Mouse (Mus musculus) midbrain, postnatal 0 days (tissue): Measurements from ENCODE around the gene Galnt10. TPM values are rescaled to one million over a fixed set of nuclear protein-coding genes. Genes with fewer than 3 reads are reported as not detected.

Experiments
- ATAC-seq: fragments of 200-750 bp; cut with Nextera tagmentation; 2 replicates; pipeline ENCODE4 v1.8.0; 2017; ENCODE audit warnings: moderate number of reproducible peaks, mild to moderate bottlenecking, moderate TSS enrichment, moderate library complexity; ENCODE audit not compliant: low FRiP score
- DNase-seq: peaks from one replicate; pipeline ENCODE4 v3.0.0-alpha.2; 2015; ENCODE audit warnings: low spot score
- H3K27ac ChIP-seq: fragments of 300-500 bp; sonication (generic); 2 replicates; pipeline ENCODE4 v1.5.1; 2014; ENCODE audit warnings: low read depth, mild to moderate bottlenecking, low read length, mixed read lengths
- H3K27me3 ChIP-seq: fragments of 300-500 bp; sonication (generic); 2 replicates; pipeline ENCODE4 v1.6.1; 2014; ENCODE audit warnings: low read length, control low read depth, mixed read lengths; ENCODE audit not compliant: insufficient read depth
- H3K36me3 ChIP-seq: fragments of 300-500 bp; sonication (generic); 2 replicates; pipeline ENCODE4 v1.6.1; 2014; ENCODE audit warnings: low read length, control low read depth, mixed read lengths; ENCODE audit not compliant: insufficient read depth
- H3K4me1 ChIP-seq: fragments of 300-500 bp; sonication (generic); 2 replicates; pipeline ENCODE4 v1.6.1; 2014; ENCODE audit warnings: mild to moderate bottlenecking, control low read depth, antibody characterized with exemption, low read length, mixed read lengths; ENCODE audit not compliant: insufficient read depth
- H3K4me2 ChIP-seq: fragments of 300-500 bp; sonication (generic); 2 replicates; pipeline ENCODE4 v1.6.1; 2014; ENCODE audit warnings: low read depth, mild to moderate bottlenecking, low read length, mixed read lengths; ENCODE audit not compliant: poor library complexity, severe bottlenecking
- H3K4me3 ChIP-seq: fragments of 300-500 bp; sonication (generic); 2 replicates; pipeline ENCODE4 v1.5.1; 2014; ENCODE audit warnings: low read depth, mild to moderate bottlenecking, low read length, moderate library complexity
- H3K9ac ChIP-seq: fragments of 300-500 bp; sonication (generic); replicated peaks from 2 replicates; pipeline ENCODE4 v1.6.1; 2014; ENCODE audit warnings: mild to moderate bottlenecking, low read length, moderate library complexity, mixed read lengths; ENCODE audit not compliant: poor library complexity, severe bottlenecking
- H3K9me3 ChIP-seq: fragments of 300-500 bp; sonication (generic); 2 replicates; pipeline ENCODE4 v1.6.1; 2016; ENCODE audit warnings: low read length, control low read depth
- CTCF ChIP-seq: IDR thresholded peaks from 2 replicates; pipeline ENCODE4 v1.5.1; 2016; ENCODE audit warnings: antibody characterized with exemption, mild to moderate bottlenecking
- WGBS: fragments of 180-500 bp; shearing (Covaris S2); extraction: QIAGEN DNeasy Blood & Tissue Kit; methylation state at CpG from one replicate; pipeline ENCODE4 v1.1.7; 2014; 5-methylcytosine and 5-hydroxymethylcytosine counted together
- polyA plus RNA-seq: library from polyadenylated mRNA; unstranded; fragments of >200 nt; fragmentation: Nextera tagmentation; extraction: Ambion mirVana; gene quantifications from 2 replicates; pipeline ENCODE4 v1.2.1, GENCODE M21; 2015
- total RNA-seq: library from RNA; depleted of rRNA; stranded (reverse); fragments of >200 nt; gene quantifications from 2 replicates; pipeline ENCODE4 v1.2.3, GENCODE M21; 2014

Gene Galnt10
- total and polyA plus RNA-seq, 2 experiments from 2014 or later, result 11.8 to 26.0 TPM

DNA sequence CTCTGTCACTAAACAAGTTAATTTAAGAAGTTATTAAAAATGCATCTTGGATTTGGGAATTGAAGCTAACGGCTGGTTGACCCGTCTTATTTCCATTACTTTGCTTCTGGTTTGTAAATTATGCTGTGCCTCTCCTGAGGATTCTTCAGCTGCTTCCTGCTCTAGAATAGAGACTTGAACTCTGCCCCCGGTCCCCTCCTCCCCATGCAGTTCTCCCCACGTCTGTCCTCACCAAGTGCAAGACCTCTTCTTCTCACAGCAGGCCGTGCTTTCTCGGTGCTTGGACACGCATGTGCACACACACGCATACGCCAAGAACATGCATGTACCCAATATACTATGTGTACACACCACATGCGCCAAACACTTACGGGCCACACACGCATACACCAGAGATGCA is 18.0 kb downstream of the Galnt10 start:
- Histone ChIP-seq H3K9ac (no peak overlapping the region), H3K4me1 (no peaks in the 10 kb centered on the region), H3K27me3 (no peaks in the 10 kb centered on the region), H3K4me2 (no peak overlapping the region), H3K9me3 (no peaks in the 10 kb centered on the region), H3K4me3 (no peak overlapping the region), H3K36me3 (no peaks in the 10 kb centered on the region), H3K27ac (no peak overlapping the region)
- WGBS, result 75% methylated on average over 12 of the region's 12 CpGs
- TF ChIP-seq CTCF, result no peak
- ATAC-seq, result no peak
- no peak for DNase-seq

DNA sequence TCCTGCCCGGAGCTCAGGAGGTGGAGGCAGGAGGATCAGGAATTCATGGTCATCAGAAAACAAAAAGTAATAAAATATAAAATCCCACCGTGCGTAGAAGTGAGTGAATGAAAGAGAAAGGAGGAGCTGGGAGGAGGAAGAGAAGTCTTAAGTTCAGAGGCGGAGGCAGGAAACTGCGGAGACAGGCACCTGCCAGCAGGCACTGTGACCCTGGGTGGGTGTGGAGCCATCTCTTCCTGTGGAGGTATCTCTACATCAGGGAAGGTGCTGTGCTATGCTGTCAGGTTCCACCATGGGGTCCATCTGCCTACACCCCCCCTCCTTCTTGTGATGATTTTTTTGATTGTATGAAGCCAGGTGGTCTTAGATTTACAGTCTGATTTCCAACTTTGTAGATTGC is 19.5 kb downstream of the Galnt10 start:
- Histone ChIP-seq H3K27ac (no peak overlapping the region), H3K4me1 (no peaks in the 10 kb centered on the region), H3K4me2 (no peak overlapping the region), H3K9me3 (no peaks in the 10 kb centered on the region), H3K36me3 (no peaks in the 10 kb centered on the region), H3K27me3 (no peaks in the 10 kb centered on the region), H3K4me3 (no peak overlapping the region), H3K9ac (no peak overlapping the region)
- TF ChIP-seq CTCF, result no peak
- 82% methylated on average over 5 of the region's 5 CpGs for WGBS
- ATAC-seq, result no peak
- no peak for DNase-seq

DNA sequence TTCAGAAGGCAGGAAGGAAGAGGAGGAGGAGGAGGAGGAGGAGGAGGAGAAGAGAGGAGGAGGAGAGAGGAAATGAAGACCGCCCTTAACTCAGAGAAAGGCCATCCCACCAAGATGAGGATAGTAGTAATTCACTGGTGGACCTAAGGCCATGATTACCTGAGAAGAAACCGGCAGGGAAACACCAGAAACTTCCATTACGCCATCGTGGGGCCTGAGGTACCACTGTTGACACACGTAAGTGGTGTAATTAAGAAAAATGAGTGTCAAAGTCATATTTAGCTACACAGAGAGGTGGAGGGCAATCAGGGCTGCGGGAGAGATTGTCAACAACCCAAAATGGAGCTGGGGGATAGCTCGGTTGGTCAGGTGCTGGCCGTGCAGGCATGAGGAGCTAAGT is 23.0 kb downstream of the Galnt10 start:
- no peaks in the 10 kb centered on the region for H3K36me3 ChIP-seq
- no peaks in the 10 kb centered on the region for H3K27me3 ChIP-seq
- no peaks in the 10 kb centered on the region for H3K9me3 ChIP-seq
- no peak for TF ChIP-seq CTCF
- H3K4me3 ChIP-seq, result no peak overlapping the region
- no peak overlapping the region for H3K4me2 ChIP-seq
- ATAC-seq (no peak), DNase-seq (no peak)
- H3K4me1 ChIP-seq, result no peaks in the 10 kb centered on the region
- H3K27ac ChIP-seq, result no peak overlapping the region
- WGBS, result 96% methylated on average over 8 of the region's 8 CpGs
- no peak overlapping the region for H3K9ac ChIP-seq

DNA sequence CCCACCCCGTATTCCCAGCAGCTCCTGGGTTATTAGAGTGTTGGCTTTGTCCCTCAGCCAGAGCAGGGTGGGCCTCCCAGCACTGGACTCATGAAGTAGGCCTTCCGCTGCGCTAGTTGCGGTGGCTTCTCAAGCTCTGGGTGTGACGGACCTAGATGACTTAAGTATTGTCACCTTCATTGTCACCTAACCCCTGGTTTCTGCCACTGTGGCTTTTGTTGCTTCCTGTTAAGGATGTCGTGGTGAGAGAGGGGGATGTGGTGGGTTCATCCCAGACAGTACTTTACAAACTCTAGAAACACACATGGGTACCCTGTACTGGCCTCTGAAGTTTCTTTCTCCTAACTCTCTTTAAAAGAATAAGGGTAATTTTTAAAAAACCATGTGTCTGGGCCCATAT is 24.3 kb downstream of the Galnt10 start:
- no peak for TF ChIP-seq CTCF
- H3K4me2 ChIP-seq, result no peak overlapping the region
- H3K9me3 ChIP-seq, result no peaks in the 10 kb centered on the region
- ATAC-seq (no peak), DNase-seq (no peak)
- 89% methylated on average over 5 of the region's 6 CpGs for WGBS
- no peak overlapping the region for H3K9ac ChIP-seq
- no peak overlapping the region for H3K27ac ChIP-seq
- H3K4me3 ChIP-seq, result no peak overlapping the region
- no peaks in the 10 kb centered on the region for H3K27me3 ChIP-seq
- no peaks in the 10 kb centered on the region for H3K36me3 ChIP-seq
- no peaks in the 10 kb centered on the region for H3K4me1 ChIP-seq

DNA sequence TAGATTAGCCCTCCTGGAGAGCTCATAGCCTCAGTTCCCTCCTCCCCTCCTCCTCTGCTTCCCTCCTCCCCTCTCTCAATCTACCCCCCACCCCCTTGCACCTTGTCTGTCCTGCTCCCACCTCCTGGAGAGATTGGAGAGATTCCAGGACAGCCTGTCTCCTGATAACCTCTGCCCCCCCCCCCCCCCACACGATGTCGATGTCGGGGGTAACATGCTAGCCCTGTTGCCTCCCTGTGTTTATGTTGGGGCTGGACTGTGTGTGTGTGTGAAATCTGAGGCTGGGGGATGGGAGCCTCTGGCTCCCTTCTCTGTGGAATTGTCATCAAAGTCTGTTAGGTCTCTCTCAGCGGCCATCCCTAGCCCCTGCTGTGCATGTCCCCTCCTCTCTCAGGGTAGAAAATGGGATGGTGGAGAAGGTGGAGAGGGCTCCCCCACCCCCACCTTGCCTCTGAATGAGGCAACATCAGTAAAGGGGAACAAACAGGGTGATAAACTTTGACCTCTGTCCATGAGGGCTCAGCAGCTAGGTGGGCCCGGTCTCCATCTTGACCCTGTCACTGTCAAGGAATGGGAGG is 26.0 kb downstream of the Galnt10 start:
- H3K9ac ChIP-seq, result no peak overlapping the region
- 16% methylated on average over 5 of the region's 5 CpGs for WGBS
- H3K9me3 ChIP-seq, result no peaks in the 10 kb centered on the region
- no peak for DNase-seq
- no peak for ATAC-seq
- no peak overlapping the region for H3K4me2 ChIP-seq
- no peak overlapping the region for H3K4me3 ChIP-seq
- H3K27me3 ChIP-seq, result no peaks in the 10 kb centered on the region
- H3K36me3 ChIP-seq, result no peaks in the 10 kb centered on the region
- no peaks in the 10 kb centered on the region; the same call in 1 of the 2 replicates for H3K4me1 ChIP-seq
- H3K27ac ChIP-seq, result no peak overlapping the region
- no peak for TF ChIP-seq CTCF

DNA sequence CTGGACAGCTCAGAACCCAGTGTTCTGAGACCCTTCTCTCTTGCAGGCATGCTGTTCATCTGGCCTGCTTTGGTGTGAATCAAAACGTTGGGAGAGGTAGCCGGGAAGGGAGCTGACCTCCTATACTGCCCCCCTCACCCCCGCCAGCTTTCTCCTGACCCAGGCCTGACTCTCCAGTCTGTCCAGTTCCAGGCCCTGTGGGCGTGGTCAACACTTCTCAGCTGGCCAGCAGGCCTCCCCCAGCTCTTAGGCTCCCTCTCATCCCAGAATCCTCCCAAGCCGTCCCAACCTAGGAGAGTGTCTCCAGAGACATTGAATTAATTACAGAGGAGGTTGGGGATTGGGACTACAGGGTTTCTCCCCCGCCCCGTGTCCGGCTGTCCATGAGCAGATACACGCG is 26.6 kb downstream of the Galnt10 start:
- WGBS, result 66% methylated on average over 10 of the region's 10 CpGs
- no peak overlapping the region for H3K27ac ChIP-seq
- no peaks in the 10 kb centered on the region for H3K9me3 ChIP-seq
- H3K9ac ChIP-seq, result no peak overlapping the region
- TF ChIP-seq CTCF, result no peak
- no peak overlapping the region for H3K4me2 ChIP-seq
- DNase-seq, result no peak
- ATAC-seq, result no peak
- H3K36me3 ChIP-seq, result no peaks in the 10 kb centered on the region
- no peaks in the 10 kb centered on the region for H3K27me3 ChIP-seq
- H3K4me3 ChIP-seq, result no peak overlapping the region
- H3K4me1 ChIP-seq, result no peaks in the 10 kb centered on the region; the same call in 1 of the 2 replicates
